Mouse (Mus musculus): ENCODE results near the gene Rhog.

Rhog gene

DNA sequence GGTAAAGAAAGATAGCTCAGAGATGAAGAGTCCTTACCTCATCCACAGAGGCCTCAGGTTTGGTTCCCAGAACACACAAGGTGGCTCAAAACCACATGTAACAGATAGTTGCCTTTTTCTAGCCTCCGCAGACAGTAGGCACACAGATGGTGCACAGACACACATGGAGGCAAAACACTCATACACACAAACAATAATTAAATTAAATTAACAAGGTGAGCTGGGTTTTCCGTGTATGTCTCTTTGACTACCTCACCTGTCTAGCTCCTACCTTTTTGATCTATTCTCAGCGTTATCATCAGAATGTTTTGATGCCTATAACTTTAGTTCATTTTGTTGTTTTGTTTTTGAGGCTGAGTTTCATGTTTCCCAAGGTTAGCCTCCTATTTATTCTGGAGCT, at the start of gene Rhog:
TSS of gene Rhog (minus strand) at position 101 of the 400 bp plus-strand sequence.
- in situ Hi-C loops (cut with MboI): no loop called here

DNA sequence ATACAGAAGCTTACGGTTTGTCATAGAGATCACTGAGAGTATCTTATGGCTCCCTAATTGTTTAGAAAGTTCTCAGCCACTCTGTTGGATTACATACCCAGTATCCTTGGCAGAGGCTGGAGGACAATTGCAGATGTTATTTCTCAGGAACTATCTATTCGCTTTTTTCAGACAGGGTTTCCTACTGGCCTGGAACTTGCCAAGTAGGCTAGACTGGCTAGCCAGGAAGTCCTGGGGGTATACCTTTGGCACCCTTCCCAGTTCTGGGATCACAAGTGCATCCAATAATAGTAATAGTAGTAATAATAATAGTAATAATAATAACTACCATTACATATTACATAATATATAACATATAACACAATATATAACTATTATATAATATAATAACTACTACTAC, 49.7 kb upstream of the Rhog start:
- in situ Hi-C loops (cut with MboI): no loop called here

- in situ Hi-C loops (cut with MboI): no loop called here
Observed at GRCm38 (mm10) chr7:102302471-102302870, 46.6 kb upstream of the Rhog start.

DNA sequence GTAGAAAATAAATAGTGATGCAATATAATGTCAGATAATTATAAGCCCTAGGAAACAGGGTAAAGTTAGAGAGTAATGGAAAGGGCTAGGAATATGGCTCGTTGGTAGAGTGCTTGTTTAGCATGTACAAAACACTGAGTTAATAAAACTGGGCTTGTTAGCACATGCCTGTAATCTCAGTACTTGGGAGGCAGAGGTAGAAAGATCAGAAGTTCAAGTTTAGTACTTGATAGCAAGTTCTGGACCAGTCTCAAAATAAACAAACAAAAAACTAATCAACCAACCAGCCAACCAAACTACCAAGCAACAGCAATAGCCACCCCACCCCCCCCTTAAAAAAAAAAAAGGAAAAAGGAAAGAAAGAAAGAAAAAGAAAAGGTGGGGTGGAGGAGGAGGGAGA, 44.9 kb upstream of the Rhog start:
- in situ Hi-C loops (cut with MboI): no loop called here

DNA sequence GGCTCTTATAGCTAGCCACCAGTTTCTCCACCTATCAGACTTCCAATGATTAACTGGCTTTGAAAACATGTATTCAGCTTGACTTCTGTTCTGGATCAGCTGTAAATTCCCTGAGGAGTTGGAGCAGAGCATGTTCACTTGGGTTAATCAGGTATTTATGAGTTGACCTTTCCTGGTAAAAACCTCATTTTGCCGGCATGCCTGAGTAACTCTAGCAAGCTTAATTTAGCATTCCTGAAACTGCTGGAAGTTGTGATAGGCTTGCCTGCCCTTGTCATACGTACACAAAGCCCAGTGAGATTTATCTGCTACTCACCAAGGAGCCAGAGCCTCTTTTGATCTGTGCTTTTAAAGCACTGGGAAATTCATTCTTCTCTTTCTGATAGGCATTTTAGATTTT, 37.4 kb upstream of the Rhog start:
- in situ Hi-C loops (cut with MboI): no loop called here

- in situ Hi-C loops (cut with MboI): no loop called here
Observed at GRCm38 (mm10) chr7:102292228-102292627, 36.4 kb upstream of the Rhog start.

DNA sequence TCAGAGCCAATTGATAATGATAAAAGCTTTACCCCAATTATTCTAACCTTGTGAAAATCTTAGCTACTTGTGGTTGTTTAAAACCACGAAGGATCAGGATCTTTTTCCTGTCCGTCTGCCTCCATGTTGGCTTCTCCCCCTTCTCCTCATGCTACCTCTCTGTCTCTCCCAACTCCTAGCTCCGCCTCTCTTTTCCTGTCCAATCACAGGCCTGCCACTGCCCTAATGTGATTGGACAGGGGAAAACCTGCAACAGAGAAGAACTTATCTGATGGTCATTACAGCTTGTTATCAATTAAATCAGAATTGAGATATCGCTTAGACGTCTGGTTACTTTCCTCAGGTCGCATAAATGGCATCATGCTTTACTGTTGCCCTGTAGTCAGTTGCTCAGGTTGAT, 33.6 kb upstream of the Rhog start:
- in situ Hi-C loops (cut with MboI): no loop called here

GRCm38 (mm10) chr7:102282261-102282660, 26.4 kb upstream of the Rhog start:
- in situ Hi-C loops (cut with MboI): no loop called here

DNA sequence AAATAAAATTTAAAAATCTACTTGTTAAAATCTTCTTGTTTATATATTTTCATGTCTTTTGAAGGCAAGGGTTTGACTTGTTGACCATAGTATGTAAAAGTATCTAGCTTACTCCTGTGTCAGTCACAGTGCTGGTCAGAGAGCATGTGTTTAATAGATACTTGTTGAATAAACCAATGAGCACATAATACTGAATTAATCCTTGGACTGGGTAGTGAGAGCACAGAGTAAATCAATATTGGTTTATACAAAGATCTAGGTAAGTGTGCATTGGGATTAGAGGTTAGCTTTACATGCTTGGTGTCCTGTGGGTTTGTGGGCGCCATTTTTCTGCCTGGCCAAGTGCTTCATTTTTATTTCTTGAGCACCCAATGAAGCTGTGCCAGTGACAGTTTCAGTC, 25.5 kb upstream of the Rhog start:
- in situ Hi-C loops (cut with MboI): no loop called here

DNA sequence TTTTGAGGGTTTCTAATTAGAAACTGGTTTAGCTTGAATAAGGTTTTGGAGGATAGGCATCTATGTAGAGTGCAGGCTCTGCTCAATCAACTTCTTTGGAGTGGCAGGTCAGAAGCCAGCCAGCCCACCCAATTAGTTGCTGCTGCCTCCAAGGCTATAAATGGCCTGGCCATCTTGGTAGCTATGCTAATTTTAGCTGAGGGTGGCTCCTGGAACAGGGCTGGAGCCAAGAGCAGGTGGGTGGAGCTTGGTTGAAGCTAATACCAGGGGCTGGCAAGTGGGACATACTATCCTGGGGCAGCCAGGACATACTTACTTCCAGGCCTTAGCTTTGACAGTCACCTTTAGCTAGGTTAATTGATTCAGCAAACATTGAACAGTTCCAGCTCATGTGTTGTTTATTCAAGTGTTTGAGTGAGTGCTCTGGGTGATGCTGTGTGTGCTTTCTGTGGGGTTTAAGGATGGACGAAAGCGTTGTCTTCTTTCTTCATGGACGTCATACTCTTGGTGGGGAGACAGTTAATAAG, 16.6 kb upstream of the Rhog start:
- in situ Hi-C loops (cut with MboI): no loop called here

- in situ Hi-C loops (cut with MboI): loop anchor here (5.0 kb wide), 1 partner anchor 144 kb away; no protein-coding TSS in a partner anchor
Observed at GRCm38 (mm10) chr7:102268395-102268748, 12.5 kb upstream of the Rhog start.

DNA sequence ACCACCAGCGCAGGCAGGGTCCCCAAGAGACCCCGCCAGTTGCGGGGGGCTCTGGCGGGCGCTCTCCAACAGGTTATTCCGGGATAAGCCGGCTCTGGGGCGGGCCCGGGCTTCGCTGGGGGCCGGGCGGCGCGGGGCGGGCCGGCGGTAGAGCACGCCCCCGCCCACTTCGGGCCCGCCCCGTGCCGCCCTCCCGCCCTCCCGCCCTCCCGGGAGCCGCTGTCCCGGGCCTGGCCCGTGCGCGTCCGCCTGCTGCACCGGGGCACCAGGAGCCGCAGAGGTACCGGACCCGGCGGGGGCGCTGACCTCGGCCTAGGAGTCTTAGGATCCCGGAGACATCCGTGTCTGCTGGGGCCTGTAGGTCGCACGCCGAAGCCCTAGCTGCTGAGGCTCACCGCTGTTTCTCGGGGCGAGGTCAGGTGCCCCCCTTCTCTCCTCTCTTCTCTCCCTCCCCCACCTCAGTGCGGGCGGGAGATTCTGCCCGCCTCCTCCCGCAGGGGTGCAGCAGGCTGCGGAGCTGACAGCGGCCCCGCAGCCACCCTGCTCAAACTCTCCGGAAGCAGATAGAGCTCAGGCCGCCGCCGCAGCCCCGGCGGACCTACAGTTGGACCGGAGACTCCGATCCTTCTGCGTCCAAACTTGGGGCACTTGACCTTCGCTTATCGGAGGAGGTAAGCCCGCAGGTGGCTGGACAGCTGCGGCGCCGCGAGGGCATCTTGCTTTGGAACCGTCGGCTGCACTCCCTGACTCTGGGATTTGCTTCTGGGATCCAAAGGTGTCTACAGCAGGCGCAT, 11.9 kb upstream of the Rhog start, which contains the start of gene Stim1:
TSS of gene Stim1 (plus strand) at position 206 of the 794 bp plus-strand sequence.
- in situ Hi-C loops (cut with MboI): loop anchor here (5.0 kb wide), 1 partner anchor 145 kb away; no protein-coding TSS in a partner anchor

DNA sequence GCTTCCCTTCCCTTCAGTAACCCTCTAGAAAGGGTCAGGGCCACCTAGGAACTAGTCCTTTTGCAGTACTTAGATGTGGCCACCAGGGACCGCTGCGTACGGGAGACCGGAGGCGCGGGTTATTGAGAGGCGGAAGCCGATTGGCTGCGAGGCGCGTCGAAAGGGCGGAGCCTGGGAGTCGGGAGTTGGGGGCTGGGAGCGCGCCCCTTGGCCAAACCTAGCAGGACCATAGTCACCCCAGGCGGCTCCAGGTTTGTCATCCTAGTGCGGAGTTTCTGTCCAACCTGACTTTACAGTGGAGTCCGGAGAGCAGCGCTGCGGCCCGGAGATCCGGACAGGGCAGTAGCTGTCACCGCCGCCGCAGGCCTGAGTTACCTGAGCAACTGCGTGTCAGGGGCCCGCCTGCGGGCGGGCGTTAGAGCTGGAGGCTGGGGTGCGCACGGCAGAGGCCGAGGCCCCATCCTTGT, 11.3 kb upstream of the Rhog start:
- in situ Hi-C loops (cut with MboI): loop anchor here (5.0 kb wide), 1 partner anchor 145 kb away; no protein-coding TSS in a partner anchor

- in situ Hi-C loops (cut with MboI): loop anchor here (5.0 kb wide), 1 partner anchor 146 kb away; no protein-coding TSS in a partner anchor
Observed at GRCm38 (mm10) chr7:102266401-102267042, 10.7 kb upstream of the Rhog start.

DNA sequence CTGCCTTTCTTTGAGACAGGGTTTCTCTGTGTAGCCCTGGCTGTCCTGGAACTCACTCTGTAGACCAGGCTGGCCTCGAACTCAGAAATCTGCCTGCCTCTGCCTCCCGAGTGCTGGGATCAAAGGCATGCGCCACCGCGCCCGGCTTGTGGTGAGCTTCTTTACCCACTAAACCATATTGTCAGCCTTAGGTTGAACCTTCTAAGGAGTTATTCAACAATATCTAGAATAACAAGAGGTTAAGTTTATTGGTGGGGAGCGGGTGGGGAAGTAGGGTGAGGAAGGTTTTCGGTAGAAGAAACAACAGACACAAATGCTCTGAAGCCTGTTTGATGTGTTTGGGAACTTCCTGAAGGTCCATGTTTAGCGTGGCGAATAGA, 10.2 kb upstream of the Rhog start:
- in situ Hi-C loops (cut with MboI): loop anchor here (5.0 kb wide), 1 partner anchor 146 kb away; no protein-coding TSS in a partner anchor

GRCm38 (mm10) chr7:102263020-102263419, 7.2 kb upstream of the Rhog start:
- in situ Hi-C loops (cut with MboI): no loop called here

GRCm38 (mm10) chr7:102260518-102260917, 4.7 kb upstream of the Rhog start:
- in situ Hi-C loops (cut with MboI): no loop called here

DNA sequence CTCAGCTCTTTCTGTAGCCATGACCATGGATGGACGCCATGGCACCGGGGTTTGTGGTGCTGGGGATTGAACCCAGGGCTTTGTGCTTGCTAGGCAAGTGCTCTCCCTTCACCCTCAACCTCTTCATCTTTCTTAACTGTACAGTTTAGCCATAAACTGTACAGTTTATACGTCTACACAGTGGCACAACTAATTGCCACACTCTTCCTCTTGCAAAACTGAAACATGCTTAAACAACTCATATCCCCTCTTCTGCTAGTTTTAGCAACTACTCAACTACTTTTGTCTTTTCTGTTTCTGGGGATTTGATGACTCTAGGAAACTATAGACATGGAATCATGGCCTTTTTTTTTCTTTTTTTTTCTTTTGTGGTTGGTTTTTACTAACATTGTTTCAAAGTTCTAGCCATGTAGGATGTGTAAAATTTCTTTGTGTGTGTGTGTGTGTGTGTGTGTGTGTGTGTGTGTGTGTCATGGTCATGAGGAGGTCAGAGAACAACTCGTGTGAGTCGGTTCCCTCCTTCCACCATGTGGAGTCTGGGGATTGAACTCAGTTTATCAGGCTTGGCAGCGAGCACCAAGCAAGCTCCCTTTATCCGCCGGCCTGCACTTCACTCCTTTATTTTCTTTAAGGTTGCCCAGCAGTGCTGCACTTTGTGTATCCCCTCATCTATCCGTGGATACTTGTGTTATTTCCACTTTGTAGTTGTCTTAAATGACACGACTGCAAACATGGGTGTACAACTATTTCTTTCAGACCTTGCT, 4.0 kb upstream of the Rhog start:
- in situ Hi-C loops (cut with MboI): no loop called here

GRCm38 (mm10) chr7:102258753-102259152, 2.9 kb upstream of the Rhog start:
- in situ Hi-C loops (cut with MboI): no loop called here

DNA sequence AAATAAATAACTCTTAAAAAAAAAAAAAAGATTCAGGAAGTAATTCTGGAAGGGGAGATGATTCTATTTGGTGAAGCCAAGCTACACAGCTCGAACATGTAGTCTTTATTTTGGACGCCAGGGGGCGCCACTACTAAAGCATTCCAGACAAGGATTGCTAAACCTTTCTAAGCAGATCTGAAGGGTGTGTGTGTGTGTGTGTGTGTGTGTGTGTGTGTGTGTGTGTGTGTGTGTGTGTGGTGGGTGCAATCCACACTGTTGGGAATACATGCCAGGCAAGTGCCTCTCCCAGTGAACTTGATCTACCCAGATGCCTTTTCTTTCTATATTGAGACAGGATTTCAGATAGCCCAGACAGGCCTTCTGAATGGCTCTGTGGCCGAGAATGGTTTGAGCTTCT, 2.3 kb upstream of the Rhog start:
- in situ Hi-C loops (cut with MboI): no loop called here

- in situ Hi-C loops (cut with MboI): no loop called here
Observed at GRCm38 (mm10) chr7:102256636-102257035, 782 bp upstream of the Rhog start.

DNA sequence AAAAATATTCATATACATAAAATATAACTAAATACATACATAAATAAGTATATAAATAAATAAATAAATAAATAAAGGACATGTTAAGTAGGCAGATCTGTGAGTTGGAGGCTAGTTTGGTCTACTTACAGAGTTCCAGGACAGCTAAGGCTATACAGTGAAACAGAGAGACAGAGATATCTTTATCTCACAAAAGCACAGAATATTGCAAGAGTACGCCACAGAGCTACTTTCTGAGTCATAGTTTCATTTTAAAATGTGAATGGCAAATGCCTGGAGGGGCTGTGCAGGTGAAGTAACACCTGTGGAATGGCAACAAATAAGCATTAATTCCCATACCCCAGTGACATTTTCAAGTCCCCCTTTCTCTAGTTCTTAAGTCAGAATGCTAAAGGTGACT, 2.2 kb downstream of the Rhog start:
- in situ Hi-C loops (cut with MboI): no loop called here
